Mouse (Mus musculus) erythroblast, embryonic 14.5 days (primary cell): ENCODE measurements around the gene Ppa2.

Source experiments
- GATA1 ChIP-seq: IDR thresholded peaks from 2 replicates; pipeline ENCODE4 v1.6.1; 2012; ENCODE audit warnings: low read length, inconsistent platforms, mixed read lengths
- TAL1 ChIP-seq: IDR thresholded peaks from 3 replicates; pipeline ENCODE4 v1.6.1; 2012; ENCODE audit warnings: low read length, inconsistent platforms, mixed read lengths

DNA sequence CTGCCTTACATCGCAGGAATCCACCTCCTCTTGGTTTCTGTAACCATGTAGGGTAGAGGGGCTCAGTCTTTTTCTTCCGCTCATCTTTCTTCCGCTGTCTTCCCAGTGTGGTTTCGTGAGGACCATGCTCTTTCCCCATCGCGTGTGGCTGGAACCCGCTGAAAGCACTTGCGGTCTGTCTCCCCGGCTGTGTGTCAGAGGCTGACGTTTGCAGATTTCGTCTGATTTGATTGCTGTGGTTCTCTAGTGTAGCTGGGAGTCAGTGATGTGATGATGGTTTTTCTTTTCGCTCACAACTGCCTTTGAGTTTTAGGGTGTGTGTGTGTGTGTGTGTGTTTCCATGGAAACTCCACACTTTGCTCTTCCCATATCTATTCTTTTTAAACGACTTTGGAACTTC is 18.6 kb downstream of the Ppa2 start:
- TF ChIP-seq TAL1 = no peak
- no peak for TF ChIP-seq GATA1
